Mouse (Mus musculus): Measurements from ENCODE around the gene Hgd.
"Not testable (repeated sequence)": the region's sequence is repeated elsewhere in the genome, so short reads cannot be mapped to it uniquely, and the experiment has no call there.

The Hgd gene

GRCm38 (mm10) chr16:37629011-37629410 lies 49.1 kb downstream of the Hgd start:
- DNase-seq (ENCODE audit: low spot score), result no peak

- DNase-seq (ENCODE audit: low spot score), result no peak
These were observed 54.6 kb downstream of the Hgd start for GRCm38 (mm10) chr16:37634578-37634977.

- no peak for DNase-seq (ENCODE audit: low spot score)
These were observed 55.1 kb downstream of the Hgd start for GRCm38 (mm10) chr16:37635095-37635494.

GRCm38 (mm10) chr16:37636107-37636506 lies 56.2 kb downstream of the Hgd start:
- DNase-seq (ENCODE audit: low spot score), result no peak

- DNase-seq (ENCODE audit: low spot score), result no peak
These were observed 57.8 kb downstream of the Hgd start for GRCm38 (mm10) chr16:37637802-37638201.

GRCm38 (mm10) chr16:37640522-37640921 lies 60.6 kb downstream of the Hgd start:
- DNase-seq (ENCODE audit: low spot score), result not testable (repeated sequence)

GRCm38 (mm10) chr16:37644486-37644885 lies 64.5 kb downstream of the Hgd start:
- DNase-seq (ENCODE audit: low spot score), result no peak

- no peak for DNase-seq (ENCODE audit: low spot score)
These were observed 65.3 kb downstream of the Hgd start for GRCm38 (mm10) chr16:37645211-37645610.

GRCm38 (mm10) chr16:37645799-37646198 lies 65.8 kb downstream of the Hgd start:
- DNase-seq (ENCODE audit: low spot score), result no peak

GRCm38 (mm10) chr16:37647067-37647466 lies 67.1 kb downstream of the Hgd start:
- DNase-seq (ENCODE audit: low spot score), result no peak

- no peak for DNase-seq (ENCODE audit: low spot score)
These were observed 68.0 kb downstream of the Hgd start for GRCm38 (mm10) chr16:37647936-37648335.

- DNase-seq (ENCODE audit: low spot score), result no peak
These were observed 69.1 kb downstream of the Hgd start for GRCm38 (mm10) chr16:37649068-37649467.

- no peak for DNase-seq (ENCODE audit: low spot score)
These were observed 71.5 kb downstream of the Hgd start for GRCm38 (mm10) chr16:37651467-37651866.

GRCm38 (mm10) chr16:37652654-37653053 lies 72.7 kb downstream of the Hgd start:
- no peak for DNase-seq (ENCODE audit: low spot score)

- no peak for DNase-seq (ENCODE audit: low spot score)
These were observed 73.1 kb downstream of the Hgd start for GRCm38 (mm10) chr16:37653058-37653457.

- DNase-seq (ENCODE audit: low spot score), result peak; percentile 100
These were observed 74.0 kb downstream of the Hgd start, which contains the start of gene Ndufb4 for GRCm38 (mm10) chr16:37653731-37654657. Gene Ndufb4 (minus strand): TSS chr16:37654453.

GRCm38 (mm10) chr16:37654831-37655455 lies 75.0 kb downstream of the Hgd start:
- DNase-seq (ENCODE audit: low spot score), result no peak

GRCm38 (mm10) chr16:37655756-37656347 lies 75.9 kb downstream of the Hgd start:
- peak; percentile 37 for DNase-seq (ENCODE audit: low spot score)

GRCm38 (mm10) chr16:37656796-37657195 lies 76.8 kb downstream of the Hgd start:
- no peak for DNase-seq (ENCODE audit: low spot score)

GRCm38 (mm10) chr16:37663643-37664459 lies 83.9 kb downstream of the Hgd start:
- no peak for DNase-seq (ENCODE audit: low spot score)

- no peak for DNase-seq (ENCODE audit: low spot score)
These were observed 85.5 kb downstream of the Hgd start for GRCm38 (mm10) chr16:37665394-37665935.
